Mouse (Mus musculus) midbrain, embryonic 13.5 days (tissue): ENCODE measurements around the gene Cnnm4. TPM values are rescaled to one million over a fixed set of nuclear protein-coding genes. Genes with fewer than 3 reads are reported as not detected.
A peak's percentile ranks its signal among the peaks of the same experiment; 100 is the strongest.

Experiments used
- ATAC-seq: fragments of 200-750 bp; cut with Nextera tagmentation; 2 replicates; pipeline ENCODE4 v1.8.0; 2017; ENCODE audit warnings: mild to moderate bottlenecking, moderate TSS enrichment, moderate library complexity
- H3K27ac ChIP-seq: fragments of 300-500 bp; sonication (generic); 2 replicates; pipeline ENCODE4 v1.5.1; 2015; ENCODE audit warnings: inconsistent platforms, mild to moderate bottlenecking, moderate library complexity
- H3K27me3 ChIP-seq: fragments of 300-500 bp; sonication (generic); 2 replicates; pipeline ENCODE4 v1.6.1; 2015; ENCODE audit warnings: mild to moderate bottlenecking, inconsistent platforms
- H3K36me3 ChIP-seq: fragments of 300-500 bp; sonication (generic); 2 replicates; pipeline ENCODE4 v1.6.1; 2015; ENCODE audit warnings: mild to moderate bottlenecking, inconsistent platforms
- H3K4me1 ChIP-seq: fragments of 300-500 bp; sonication (generic); replicated peaks from 2 replicates; pipeline ENCODE4 v1.6.1; 2015; ENCODE audit warnings: inconsistent platforms
- H3K4me2 ChIP-seq: fragments of 300-500 bp; sonication (generic); replicated peaks from 2 replicates; pipeline ENCODE4 v1.6.1; 2015; ENCODE audit warnings: moderate library complexity, mild to moderate bottlenecking, inconsistent platforms
- H3K4me3 ChIP-seq: fragments of 300-500 bp; sonication (generic); replicated peaks from 2 replicates; pipeline ENCODE4 v1.5.1; 2015; ENCODE audit warnings: mild to moderate bottlenecking, inconsistent platforms
- H3K9ac ChIP-seq: fragments of 300-500 bp; sonication (generic); replicated peaks from 2 replicates; pipeline ENCODE4 v1.6.1; 2015; ENCODE audit warnings: mild to moderate bottlenecking, inconsistent platforms
- H3K9me3 ChIP-seq: fragments of 300-500 bp; sonication (generic); 2 replicates; pipeline ENCODE4 v1.6.1; 2016; ENCODE audit warnings: mild to moderate bottlenecking, inconsistent platforms
- WGBS: fragments of 180-500 bp; shearing (Covaris S2); methylation state at CpG from one replicate; pipeline ENCODE4 v1.1.7; 2015; 5-methylcytosine and 5-hydroxymethylcytosine counted together
- polyA plus RNA-seq: library from polyadenylated mRNA; unstranded; fragments of >200 nt; fragmentation: Nextera tagmentation; extraction: Ambion mirVana; gene quantifications from 2 replicates; pipeline ENCODE4 v1.2.1, GENCODE M21; 2015

Gene Cnnm4
- polyA plus RNA-seq, 1 experiment from 2014 or later, result 8.8 TPM

GRCm38 (mm10) chr1:36523332-36524013 is 52.1 kb downstream of the Cnnm4 start:
- WGBS, result 65% methylated on average over 9 of the region's 9 CpGs
- Histone ChIP-seq H3K9ac (no peak overlapping the region; the same call in 1 of the 2 replicates), H3K4me3 (no peak overlapping the region), H3K27me3 (no peaks in the 10 kb centered on the region), H3K4me2 (no peak overlapping the region), H3K9me3 (no peaks in the 10 kb centered on the region), H3K27ac (peak overlapping the region; percentile 59), H3K36me3 (peaks cover 80% of the 10 kb centered on the region), H3K4me1 (peaks cover 20% of the 10 kb centered on the region)
- peak; percentile 77 for ATAC-seq

GRCm38 (mm10) chr1:36524058-36524457 is 52.6 kb downstream of the Cnnm4 start:
- Histone ChIP-seq H3K9me3 (no peaks in the 10 kb centered on the region), H3K27ac (no peak overlapping the region), H3K4me3 (no peak overlapping the region), H3K4me2 (no peak overlapping the region), H3K4me1 (peaks cover 22% of the 10 kb centered on the region), H3K36me3 (peaks cover 74% of the 10 kb centered on the region), H3K27me3 (no peaks in the 10 kb centered on the region), H3K9ac (no peak overlapping the region)
- ATAC-seq, result no peak
- 90% methylated on average over 5 of the region's 5 CpGs for WGBS

GRCm38 (mm10) chr1:36525774-36526173 is 54.4 kb downstream of the Cnnm4 start:
- no peaks in the 10 kb centered on the region for H3K27me3 ChIP-seq
- 91% methylated on average over 12 of the region's 12 CpGs for WGBS
- no peak overlapping the region for H3K4me2 ChIP-seq
- H3K4me1 ChIP-seq, result peaks cover 25% of the 10 kb centered on the region
- H3K9me3 ChIP-seq, result no peaks in the 10 kb centered on the region
- H3K27ac ChIP-seq, result no peak overlapping the region
- no peak overlapping the region for H3K9ac ChIP-seq
- no peak for ATAC-seq
- no peak overlapping the region for H3K4me3 ChIP-seq
- H3K36me3 ChIP-seq, result peaks cover 59% of the 10 kb centered on the region

- H3K27me3 ChIP-seq, result no peaks in the 10 kb centered on the region
- H3K4me1 ChIP-seq, result peaks cover 25% of the 10 kb centered on the region
- WGBS, result 94% methylated on average over 10 of the region's 10 CpGs
- peaks cover 48% of the 10 kb centered on the region for H3K36me3 ChIP-seq
- no peak for ATAC-seq
- no peak overlapping the region for H3K27ac ChIP-seq
- H3K4me2 ChIP-seq, result no peak overlapping the region
- no peak overlapping the region for H3K4me3 ChIP-seq
- no peaks in the 10 kb centered on the region for H3K9me3 ChIP-seq
- H3K9ac ChIP-seq, result no peak overlapping the region
These were observed 55.5 kb downstream of the Cnnm4 start for GRCm38 (mm10) chr1:36526903-36527302.

GRCm38 (mm10) chr1:36528351-36528750 is 56.9 kb downstream of the Cnnm4 start:
- H3K36me3 ChIP-seq, result peaks cover 33% of the 10 kb centered on the region
- H3K4me3 ChIP-seq, result no peak overlapping the region
- ATAC-seq, result peak; percentile 66
- 0% methylated on average over 1 of the region's 1 CpGs for WGBS
- no peaks in the 10 kb centered on the region for H3K9me3 ChIP-seq
- H3K4me1 ChIP-seq, result peaks cover 17% of the 10 kb centered on the region
- H3K27ac ChIP-seq, result peak overlapping the region; percentile 80
- H3K4me2 ChIP-seq, result no peak overlapping the region
- no peak overlapping the region for H3K9ac ChIP-seq
- H3K27me3 ChIP-seq, result no peaks in the 10 kb centered on the region

- ATAC-seq, result no peak
- H3K9ac ChIP-seq, result no peak overlapping the region
- WGBS, result 97% methylated on average over 4 of the region's 4 CpGs
These were observed 57.9 kb downstream of the Cnnm4 start for GRCm38 (mm10) chr1:36529274-36529673.

GRCm38 (mm10) chr1:36529875-36530274 is 58.5 kb downstream of the Cnnm4 start:
- H3K36me3 ChIP-seq, result peaks cover 18% of the 10 kb centered on the region
- no peak overlapping the region for H3K27ac ChIP-seq
- H3K4me3 ChIP-seq, result no peak overlapping the region
- WGBS, result 92% methylated on average over 4 of the region's 4 CpGs
- peaks cover 17% of the 10 kb centered on the region for H3K4me1 ChIP-seq
- no peak overlapping the region for H3K4me2 ChIP-seq
- no peak for ATAC-seq
- no peaks in the 10 kb centered on the region for H3K9me3 ChIP-seq
- no peaks in the 10 kb centered on the region for H3K27me3 ChIP-seq
- no peak overlapping the region for H3K9ac ChIP-seq

More at GRCm38 (mm10) chr1:36529274-36529673, 57.9 kb downstream of the Cnnm4 start:
- Histone ChIP-seq H3K4me2 (no peak overlapping the region), H3K4me3 (no peak overlapping the region), H3K4me1 (peaks cover 17% of the 10 kb centered on the region), H3K36me3 (peaks cover 24% of the 10 kb centered on the region), H3K27ac (no peak overlapping the region), H3K9me3 (no peaks in the 10 kb centered on the region), H3K27me3 (no peaks in the 10 kb centered on the region)

GRCm38 (mm10) chr1:36530485-36530884 is 59.1 kb downstream of the Cnnm4 start:
- peaks cover 17% of the 10 kb centered on the region for H3K4me1 ChIP-seq
- no peak overlapping the region for H3K4me3 ChIP-seq
- H3K27ac ChIP-seq, result no peak overlapping the region
- H3K36me3 ChIP-seq, result peaks cover 12% of the 10 kb centered on the region
- ATAC-seq, result no peak
- no peak overlapping the region for H3K9ac ChIP-seq
- H3K27me3 ChIP-seq, result no peaks in the 10 kb centered on the region
- WGBS, result 86% methylated on average over 8 of the region's 8 CpGs
- no peak overlapping the region for H3K4me2 ChIP-seq
- H3K9me3 ChIP-seq, result no peaks in the 10 kb centered on the region

GRCm38 (mm10) chr1:36530962-36531361 is 59.5 kb downstream of the Cnnm4 start:
- Histone ChIP-seq H3K27me3 (no peaks in the 10 kb centered on the region), H3K36me3 (peaks cover 7% of the 10 kb centered on the region), H3K9ac (no peak overlapping the region), H3K4me1 (peaks cover 17% of the 10 kb centered on the region), H3K4me3 (no peak overlapping the region), H3K4me2 (no peak overlapping the region), H3K27ac (no peak overlapping the region), H3K9me3 (no peaks in the 10 kb centered on the region)
- no peak for ATAC-seq
- WGBS, result 92% methylated on average over 7 of the region's 7 CpGs

GRCm38 (mm10) chr1:36531461-36531860 is 60.0 kb downstream of the Cnnm4 start:
- no peak for ATAC-seq
- WGBS, result 94% methylated on average over 12 of the region's 12 CpGs
- H3K27ac ChIP-seq, result no peak overlapping the region
- no peaks in the 10 kb centered on the region for H3K27me3 ChIP-seq
- no peak overlapping the region for H3K4me3 ChIP-seq
- no peak overlapping the region for H3K4me2 ChIP-seq
- no peaks in the 10 kb centered on the region for H3K9me3 ChIP-seq
- H3K36me3 ChIP-seq, result peaks cover 3% of the 10 kb centered on the region; the same call in 1 of the 2 replicates
- H3K9ac ChIP-seq, result no peak overlapping the region
- peaks cover 17% of the 10 kb centered on the region for H3K4me1 ChIP-seq

GRCm38 (mm10) chr1:36533546-36533945 is 62.1 kb downstream of the Cnnm4 start:
- H3K4me3 ChIP-seq, result no peak overlapping the region
- H3K27ac ChIP-seq, result no peak overlapping the region
- H3K9me3 ChIP-seq, result no peaks in the 10 kb centered on the region
- no peak overlapping the region for H3K9ac ChIP-seq
- peaks cover 8% of the 10 kb centered on the region; the same call in 1 of the 2 replicates for H3K4me1 ChIP-seq
- H3K27me3 ChIP-seq, result no peaks in the 10 kb centered on the region
- ATAC-seq, result no peak
- WGBS, result 83% methylated on average over 6 of the region's 6 CpGs
- H3K4me2 ChIP-seq, result no peak overlapping the region
- peaks cover 8% of the 10 kb centered on the region; the same call in 1 of the 2 replicates for H3K36me3 ChIP-seq

GRCm38 (mm10) chr1:36534595-36535058 is 63.2 kb downstream of the Cnnm4 start:
- WGBS, result 89% methylated on average over 6 of the region's 6 CpGs
- Histone ChIP-seq H3K4me3 (no peak overlapping the region), H3K4me2 (no peak overlapping the region), H3K27ac (no peak overlapping the region), H3K9ac (no peak overlapping the region), H3K4me1 (0 out of 2 replicates have a peak, but pooled peaks cover 7% of the 10 kb centered on the region), H3K36me3 (peaks cover 15% of the 10 kb centered on the region), H3K27me3 (no peaks in the 10 kb centered on the region), H3K9me3 (no peaks in the 10 kb centered on the region)
- no peak for ATAC-seq
